ENCODE assay signal across 21 mouse cellular contexts in the genomic region with DNA sequence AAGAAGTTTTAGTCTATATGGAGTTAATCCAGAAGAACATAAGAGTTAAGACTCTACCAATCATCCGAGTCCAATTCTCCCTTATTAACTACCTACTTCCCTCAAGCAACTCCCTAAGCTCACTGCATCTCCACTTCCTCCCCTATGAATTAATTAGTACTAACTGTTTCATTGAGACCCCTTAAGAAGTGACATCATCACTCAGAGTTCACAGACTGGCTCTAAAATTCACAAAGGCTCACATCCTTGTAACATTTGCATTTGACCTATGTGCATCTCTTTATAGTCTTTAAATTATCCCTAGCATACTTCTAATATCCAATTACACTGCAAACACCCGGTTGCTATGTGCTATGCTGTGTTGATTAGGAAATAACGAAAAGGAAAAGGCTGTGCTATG.
DNase-seq lines count a peak whose midpoint lies in the region; ATAC-seq and TF ChIP-seq lines count a peak whose summit lies in the region.
"Had no signal": no experiment of that assay in that cellular context is flagged by ENCODE, and none has a peak within 500 bp of the region (broad histone marks: within the 10 kb centered on the region; RNA-seq: fewer than 3 reads in every experiment).

No protein-coding gene starts in this region.

- no peaks in the 10 kb centered on the region for H3K4me1 ChIP-seq in embryonic facial prominence, embryonic 14.5 days (ENCODE audit: control insufficient read depth, insufficient read depth, low read length)
- no peaks in the 10 kb centered on the region for H3K4me1 ChIP-seq in embryonic facial prominence, embryonic 10.5 days
- H3K4me1 ChIP-seq in forebrain, embryonic 11.5 days (replicated peaks; ENCODE audit: control insufficient read depth, insufficient read depth, low read length), result no peaks in the 10 kb centered on the region; the same call in 1 of the 2 replicates
- H3K4me1 ChIP-seq in forebrain, postnatal 0 days (ENCODE audit: insufficient read depth), result no peaks in the 10 kb centered on the region
- H3K4me1 ChIP-seq in midbrain, embryonic 10.5 days, result peaks cover 27% of the 10 kb centered on the region
- H3K4me1 ChIP-seq in midbrain, embryonic 13.5 days (replicated peaks), result peaks cover 17% of the 10 kb centered on the region
- H3K4me1 ChIP-seq: embryonic facial prominence, embryonic 13.5 days had no signal

- H3K27ac ChIP-seq in embryonic facial prominence, embryonic 14.5 days (replicated peaks; ENCODE audit: low read depth, low read length), result no peak overlapping the region
- no peak overlapping the region for H3K27ac ChIP-seq in embryonic facial prominence, embryonic 10.5 days (replicated peaks)
- H3K27ac ChIP-seq in forebrain, embryonic 11.5 days (ENCODE audit: low read depth, low read length), result peak overlapping the region; percentile 50; the same call in 1 of the 2 replicates
- no peak overlapping the region for H3K27ac ChIP-seq in forebrain, postnatal 0 days (ENCODE audit: low read depth, low read length)
- 0 out of 2 replicates have a peak overlapping the region, but pooled peaks have one; percentile 14 for H3K27ac ChIP-seq in midbrain, embryonic 10.5 days (replicated peaks)
- no peak overlapping the region for H3K27ac ChIP-seq in midbrain, embryonic 13.5 days
- H3K27ac ChIP-seq: embryonic facial prominence, embryonic 13.5 days; forebrain, embryonic 13.5 days had no signal

- no peak for DNase-seq in embryonic facial prominence, embryonic 14.5 days (ENCODE audit: low spot score)
- DNase-seq in embryonic facial prominence, embryonic 10.5 days (ENCODE audit: low spot score), result no peak
- DNase-seq in forebrain, embryonic 11.5 days (ENCODE audit: low spot score), result no peak
- DNase-seq in forebrain, postnatal 0 days, result no peak
- DNase-seq in midbrain, embryonic 10.5 days (ENCODE audit: low spot score), result no peak
- DNase-seq: adrenal gland, adult 8-10 months; adrenal gland, postnatal 14 days; adrenal gland, postnatal 36 days; B cell, adult 2 months; cerebellum, adult 11-12 months; cerebellum, adult 2 months; cerebellum, adult 9-10 months; cerebellum, postnatal 25 days had no signal

- no peaks in the 10 kb centered on the region for H3K27me3 ChIP-seq in embryonic facial prominence, embryonic 14.5 days (replicated peaks; ENCODE audit: control insufficient read depth, insufficient read depth, low read length)
- H3K27me3 ChIP-seq in embryonic facial prominence, embryonic 10.5 days (replicated peaks; ENCODE audit: low read depth, poor library complexity, severe bottlenecking), result no peaks in the 10 kb centered on the region
- no peaks in the 10 kb centered on the region for H3K27me3 ChIP-seq in forebrain, embryonic 11.5 days (ENCODE audit: control insufficient read depth, insufficient read depth, low read length)
- no peaks in the 10 kb centered on the region for H3K27me3 ChIP-seq in forebrain, postnatal 0 days (ENCODE audit: insufficient read depth, low read length)
- H3K27me3 ChIP-seq in midbrain, embryonic 10.5 days (ENCODE audit: low read depth, poor library complexity, severe bottlenecking), result no peaks in the 10 kb centered on the region
- no peaks in the 10 kb centered on the region for H3K27me3 ChIP-seq in midbrain, embryonic 13.5 days
- H3K27me3 ChIP-seq: CH12.LX; embryonic facial prominence, embryonic 13.5 days; forebrain, embryonic 13.5 days had no signal

- no peak overlapping the region for H3K9ac ChIP-seq in embryonic facial prominence, embryonic 14.5 days (ENCODE audit: low read depth, low read length)
- H3K9ac ChIP-seq in forebrain, embryonic 11.5 days (ENCODE audit: low read length), result no peak overlapping the region
- H3K9ac ChIP-seq in forebrain, postnatal 0 days, result no peak overlapping the region
- H3K9ac ChIP-seq in midbrain, embryonic 13.5 days (replicated peaks), result no peak overlapping the region
- H3K9ac ChIP-seq: embryonic facial prominence, embryonic 13.5 days; forebrain, embryonic 13.5 days had no signal

- no peaks in the 10 kb centered on the region for H3K9me3 ChIP-seq in embryonic facial prominence, embryonic 14.5 days (ENCODE audit: control insufficient read depth, low read length)
- no peaks in the 10 kb centered on the region for H3K9me3 ChIP-seq in embryonic facial prominence, embryonic 10.5 days
- H3K9me3 ChIP-seq in forebrain, embryonic 11.5 days (ENCODE audit: control insufficient read depth, low read length), result no peaks in the 10 kb centered on the region
- H3K9me3 ChIP-seq in forebrain, postnatal 0 days (ENCODE audit: low read length), result no peaks in the 10 kb centered on the region
- H3K9me3 ChIP-seq in midbrain, embryonic 10.5 days (replicated peaks), result no peaks in the 10 kb centered on the region
- H3K9me3 ChIP-seq in midbrain, embryonic 13.5 days, result no peaks in the 10 kb centered on the region
- H3K9me3 ChIP-seq: embryonic facial prominence, embryonic 13.5 days; forebrain, embryonic 13.5 days had no signal

- no peak overlapping the region for H3K4me3 ChIP-seq in embryonic facial prominence, embryonic 14.5 days (ENCODE audit: low read depth, low read length)
- no peak overlapping the region for H3K4me3 ChIP-seq in embryonic facial prominence, embryonic 10.5 days
- no peak overlapping the region for H3K4me3 ChIP-seq in forebrain, embryonic 11.5 days (ENCODE audit: low read depth, low read length)
- H3K4me3 ChIP-seq in forebrain, postnatal 0 days (ENCODE audit: low read depth, low read length), result no peak overlapping the region
- H3K4me3 ChIP-seq in midbrain, embryonic 10.5 days, result no peak overlapping the region
- H3K4me3 ChIP-seq in midbrain, embryonic 13.5 days (replicated peaks), result no peak overlapping the region
- H3K4me3 ChIP-seq: embryonic facial prominence, embryonic 13.5 days; forebrain, embryonic 13.5 days had no signal

- 49% methylated on average over 3 of the region's 3 CpGs for WGBS in embryonic facial prominence, embryonic 14.5 days
- 65% methylated on average over 3 of the region's 3 CpGs for WGBS in embryonic facial prominence, embryonic 10.5 days
- WGBS in forebrain, embryonic 11.5 days, result 35% methylated on average over 3 of the region's 3 CpGs
- 29% methylated on average over 3 of the region's 3 CpGs for WGBS in forebrain, postnatal 0 days
- WGBS in midbrain, embryonic 10.5 days, result 65% methylated on average over 3 of the region's 3 CpGs
- 46% methylated on average over 3 of the region's 3 CpGs for WGBS in midbrain, embryonic 13.5 days

- 0 out of 2 replicates have a peak, but pooled peaks have one; percentile 30 for ATAC-seq in embryonic facial prominence, embryonic 14.5 days (ENCODE audit: low read depth)
- ATAC-seq in forebrain, embryonic 11.5 days (replicated peaks; ENCODE audit: low FRiP score), result peak; percentile 53; the same call in 1 of the 2 replicates
- ATAC-seq in forebrain, postnatal 0 days, result no peak
- ATAC-seq in midbrain, embryonic 13.5 days, result no peak
- ATAC-seq: activated CD4-positive, CD25-positive, alpha-beta regulatory T cell, adult 4 months; CD4-positive, CD25-positive, alpha-beta regulatory T cell, adult 4 months; Patski had no signal

- no peaks in the 10 kb centered on the region for H3K36me3 ChIP-seq in embryonic facial prominence, embryonic 14.5 days (ENCODE audit: control insufficient read depth, insufficient read depth, low read length)
- no peaks in the 10 kb centered on the region for H3K36me3 ChIP-seq in embryonic facial prominence, embryonic 10.5 days (replicated peaks)
- H3K36me3 ChIP-seq in forebrain, embryonic 11.5 days (ENCODE audit: control insufficient read depth, insufficient read depth, low read length), result no peaks in the 10 kb centered on the region; the same call in 1 of the 2 replicates
- H3K36me3 ChIP-seq in forebrain, postnatal 0 days (ENCODE audit: insufficient read depth), result no peaks in the 10 kb centered on the region; the same call in 1 of the 2 replicates
- H3K36me3 ChIP-seq in midbrain, embryonic 10.5 days, result 0 out of 2 replicates have a peak, but pooled peaks cover 3% of the 10 kb centered on the region
- H3K36me3 ChIP-seq in midbrain, embryonic 13.5 days, result peaks cover 18% of the 10 kb centered on the region
- H3K36me3 ChIP-seq: embryonic facial prominence, embryonic 13.5 days; G1E had no signal

- no peak for TF ChIP-seq CTCF in forebrain, postnatal 0 days (IDR thresholded peaks at IDR 0.05; ENCODE audit: low read depth)

- no peak overlapping the region for H3K4me2 ChIP-seq in embryonic facial prominence, embryonic 14.5 days (ENCODE audit: low read depth, low read length)
- no peak overlapping the region for H3K4me2 ChIP-seq in forebrain, embryonic 11.5 days (ENCODE audit: low read depth, low read length, severe bottlenecking)
- H3K4me2 ChIP-seq in forebrain, postnatal 0 days (ENCODE audit: low read depth), result no peak overlapping the region
- H3K4me2 ChIP-seq in midbrain, embryonic 13.5 days (replicated peaks), result no peak overlapping the region
- H3K4me2 ChIP-seq: embryonic facial prominence, embryonic 13.5 days; forebrain, embryonic 13.5 days had no signal

Comparison
In these comparisons a context has a peak if more than half of its experiments do, and no peak if none do; other contexts are left out.
1. ATAC-seq: peak in embryonic facial prominence, embryonic 14.5 days (single experiment) and forebrain, embryonic 11.5 days (single experiment); none in forebrain, postnatal 0 days (single experiment) and midbrain, embryonic 13.5 days (single experiment).
2. H3K27ac ChIP-seq: peak in forebrain, embryonic 11.5 days (single experiment) and midbrain, embryonic 10.5 days (single experiment); none in embryonic facial prominence, embryonic 14.5 days (single experiment), embryonic facial prominence, embryonic 10.5 days (single experiment), forebrain, postnatal 0 days (single experiment) and midbrain, embryonic 13.5 days (single experiment).